Mouse (Mus musculus) thymus, adult 2 months (tissue): ENCODE measurements around the gene Nptn.

Experiments used
- CTCF ChIP-seq: fragments of 200-500 bp; IDR thresholded peaks from 2 replicates; pipeline ENCODE4 v1.5.1; 2012; ENCODE audit warnings: mild to moderate bottlenecking, control low read depth, low read length, moderate library complexity, borderline replicate concordance; ENCODE audit not compliant: control insufficient read depth, poor library complexity, insufficient read depth; ENCODE audit errors: extremely low read depth
- POLR2A ChIP-seq: fragments of 200-500 bp; IDR thresholded peaks from 2 replicates; pipeline ENCODE4 v1.6.1; 2012; ENCODE audit warnings: mild to moderate bottlenecking, low read length, control low read depth, moderate library complexity; ENCODE audit not compliant: control insufficient read depth, poor library complexity, insufficient read depth; ENCODE audit errors: extremely low read depth

- TF ChIP-seq CTCF (no peak), POLR2A (no peak)
These were observed 90.4 kb downstream of the Nptn start for GRCm38 (mm10) chr9:58672474-58672873.
